Mouse (Mus musculus): ENCODE results near the gene Gm42688. TPM values are rescaled to one million over a fixed set of nuclear protein-coding genes. Genes with fewer than 3 reads are reported as not detected.
A peak's percentile ranks its signal among the peaks of the same experiment; 100 is the strongest.

Gene Gm42688
- polyA plus RNA-seq, 1 experiment from 2014 or later: 3.5 TPM

GRCm38 (mm10) chr6:83078324-83078858 lies 23.0 kb upstream of the Gm42688 start:
- Histone ChIP-seq H3K4me1 (ENCODE audit: control insufficient read depth, insufficient read depth, low read length) (peaks cover 11% of the 10 kb centered on the region), H3K9ac (ENCODE audit: low read depth, low read length) (peak overlapping the region; percentile 87), H3K27me3 (ENCODE audit: control insufficient read depth, insufficient read depth, low read length) (peaks cover 22% of the 10 kb centered on the region), H3K4me3 (ENCODE audit: low read length) (peak overlapping the region; percentile 75), H3K36me3 (ENCODE audit: control insufficient read depth, insufficient read depth, low read length) (peaks cover 18% of the 10 kb centered on the region), H3K9me3 (ENCODE audit: control insufficient read depth, low read length) (no peaks in the 10 kb centered on the region), H3K27ac (ENCODE audit: low read depth, low read length) (peak overlapping the region; percentile 85), H3K4me2 (replicated peaks; ENCODE audit: low read depth, low read length) (peak overlapping the region; percentile 97)
- under 1% methylated on average over 46 of the region's 46 CpGs for WGBS
- peak; percentile 91 for ATAC-seq (ENCODE audit: low FRiP score, low TSS enrichment)

- Histone ChIP-seq H3K27me3 (ENCODE audit: control insufficient read depth, insufficient read depth, low read length) (peaks cover 9% of the 10 kb centered on the region), H3K27ac (ENCODE audit: low read depth, low read length) (no peak overlapping the region), H3K4me2 (replicated peaks; ENCODE audit: low read depth, low read length) (no peak overlapping the region), H3K9ac (ENCODE audit: low read depth, low read length) (0 out of 2 replicates have a peak overlapping the region, but pooled peaks have one; percentile 2), H3K4me1 (ENCODE audit: control insufficient read depth, insufficient read depth, low read length) (peaks cover 23% of the 10 kb centered on the region), H3K4me3 (ENCODE audit: low read length) (no peak overlapping the region), H3K9me3 (ENCODE audit: control insufficient read depth, low read length) (no peaks in the 10 kb centered on the region), H3K36me3 (ENCODE audit: control insufficient read depth, insufficient read depth, low read length) (peaks cover 18% of the 10 kb centered on the region)
- ATAC-seq (ENCODE audit: low FRiP score, low TSS enrichment): no peak
- whole genome bisulfite sequencing: 92% methylated on average over 5 of the region's 5 CpGs
Observed at GRCm38 (mm10) chr6:83080210-83080609, 21.2 kb upstream of the Gm42688 start.

GRCm38 (mm10) chr6:83083497-83083896 lies 17.9 kb upstream of the Gm42688 start:
- no peak for ATAC-seq (ENCODE audit: low FRiP score, low TSS enrichment)
- 13% methylated on average over 5 of the region's 5 CpGs for WGBS
- Histone ChIP-seq H3K27ac (ENCODE audit: low read depth, low read length) (no peak overlapping the region), H3K4me1 (ENCODE audit: control insufficient read depth, insufficient read depth, low read length) (peaks cover 48% of the 10 kb centered on the region), H3K36me3 (ENCODE audit: control insufficient read depth, insufficient read depth, low read length) (peaks cover 18% of the 10 kb centered on the region), H3K9me3 (ENCODE audit: control insufficient read depth, low read length) (no peaks in the 10 kb centered on the region), H3K4me2 (replicated peaks; ENCODE audit: low read depth, low read length) (no peak overlapping the region), H3K27me3 (ENCODE audit: control insufficient read depth, insufficient read depth, low read length) (peaks cover 23% of the 10 kb centered on the region; the same call in 1 of the 2 replicates), H3K9ac (ENCODE audit: low read depth, low read length) (no peak overlapping the region), H3K4me3 (ENCODE audit: low read length) (no peak overlapping the region)

- Histone ChIP-seq H3K27ac (ENCODE audit: low read depth, low read length) (peak overlapping the region; percentile 44; the same call in 1 of the 2 replicates), H3K4me3 (ENCODE audit: low read length) (no peak overlapping the region), H3K9ac (ENCODE audit: low read depth, low read length) (0 out of 2 replicates have a peak overlapping the region, but pooled peaks have one; percentile 1), H3K36me3 (ENCODE audit: control insufficient read depth, insufficient read depth, low read length) (peaks cover 18% of the 10 kb centered on the region), H3K4me2 (replicated peaks; ENCODE audit: low read depth, low read length) (peak overlapping the region; percentile 21), H3K9me3 (ENCODE audit: control insufficient read depth, low read length) (no peaks in the 10 kb centered on the region), H3K4me1 (ENCODE audit: control insufficient read depth, insufficient read depth, low read length) (peaks cover 41% of the 10 kb centered on the region), H3K27me3 (ENCODE audit: control insufficient read depth, insufficient read depth, low read length) (peaks cover 27% of the 10 kb centered on the region; the same call in 1 of the 2 replicates)
- ATAC-seq (ENCODE audit: low FRiP score, low TSS enrichment): peak; percentile 43
- WGBS: 6% methylated on average over 6 of the region's 6 CpGs
Observed at GRCm38 (mm10) chr6:83084477-83084876, 16.9 kb upstream of the Gm42688 start.

- WGBS: 2% methylated on average over 42 of the region's 42 CpGs
- Histone ChIP-seq H3K36me3 (ENCODE audit: control insufficient read depth, insufficient read depth, low read length) (peaks cover 2% of the 10 kb centered on the region; the same call in 1 of the 2 replicates), H3K27me3 (ENCODE audit: control insufficient read depth, insufficient read depth, low read length) (peaks cover 27% of the 10 kb centered on the region; the same call in 1 of the 2 replicates), H3K9me3 (ENCODE audit: control insufficient read depth, low read length) (no peaks in the 10 kb centered on the region), H3K4me1 (ENCODE audit: control insufficient read depth, insufficient read depth, low read length) (peaks cover 37% of the 10 kb centered on the region), H3K4me3 (ENCODE audit: low read length) (peak within 1 kb of the TSS; percentile 33), H3K4me2 (replicated peaks; ENCODE audit: low read depth, low read length) (peak within 1 kb of the TSS; percentile 49), H3K27ac (ENCODE audit: low read depth, low read length) (no peak within 1 kb of the TSS), H3K9ac (ENCODE audit: low read depth, low read length) (peak within 1 kb of the TSS; percentile 45; the same call in 1 of the 2 replicates)
- ATAC-seq (ENCODE audit: low FRiP score, low TSS enrichment): peak; percentile 28; the same call in 1 of the 2 replicates
Observed at GRCm38 (mm10) chr6:83086121-83087035, 15.0 kb upstream of the Gm42688 start, which contains the start of gene Lbx2. Gene Lbx2 (plus strand): TSS chr6:83086367.

- Histone ChIP-seq H3K9ac (ENCODE audit: low read depth, low read length) (peak overlapping the region; percentile 2; the same call in 1 of the 2 replicates), H3K4me1 (ENCODE audit: control insufficient read depth, insufficient read depth, low read length) (peaks cover 37% of the 10 kb centered on the region), H3K9me3 (ENCODE audit: control insufficient read depth, low read length) (no peaks in the 10 kb centered on the region), H3K4me3 (ENCODE audit: low read length) (peak overlapping the region; percentile 33), H3K36me3 (ENCODE audit: control insufficient read depth, insufficient read depth, low read length) (0 out of 2 replicates have a peak, but pooled peaks cover 2% of the 10 kb centered on the region), H3K27ac (ENCODE audit: low read depth, low read length) (no peak overlapping the region), H3K27me3 (ENCODE audit: control insufficient read depth, insufficient read depth, low read length) (peaks cover 27% of the 10 kb centered on the region; the same call in 1 of the 2 replicates), H3K4me2 (replicated peaks; ENCODE audit: low read depth, low read length) (peak overlapping the region; percentile 49)
- no peak for ATAC-seq (ENCODE audit: low FRiP score, low TSS enrichment)
- WGBS: 2% methylated on average over 47 of the region's 47 CpGs
Observed at GRCm38 (mm10) chr6:83087205-83087925, 14.1 kb upstream of the Gm42688 start.

GRCm38 (mm10) chr6:83087926-83088260 lies 13.5 kb upstream of the Gm42688 start:
- no peak overlapping the region for H3K27ac ChIP-seq (ENCODE audit: low read depth, low read length)
- WGBS: 22% methylated on average over 9 of the region's 9 CpGs
- peak overlapping the region; percentile 49 for H3K4me2 ChIP-seq (replicated peaks; ENCODE audit: low read depth, low read length)
- H3K9me3 ChIP-seq (ENCODE audit: control insufficient read depth, low read length): no peaks in the 10 kb centered on the region
- H3K27me3 ChIP-seq (ENCODE audit: control insufficient read depth, insufficient read depth, low read length): peaks cover 27% of the 10 kb centered on the region; the same call in 1 of the 2 replicates
- peak overlapping the region; percentile 33; the same call in 1 of the 2 replicates for H3K4me3 ChIP-seq (ENCODE audit: low read length)
- H3K36me3 ChIP-seq (ENCODE audit: control insufficient read depth, insufficient read depth, low read length): 0 out of 2 replicates have a peak, but pooled peaks cover under 1% of the 10 kb centered on the region
- no peak for ATAC-seq (ENCODE audit: low FRiP score, low TSS enrichment)
- H3K4me1 ChIP-seq (ENCODE audit: control insufficient read depth, insufficient read depth, low read length): peaks cover 41% of the 10 kb centered on the region
- H3K9ac ChIP-seq (ENCODE audit: low read depth, low read length): peak overlapping the region; percentile 2; the same call in 1 of the 2 replicates

- ATAC-seq (ENCODE audit: low FRiP score, low TSS enrichment): no peak
- no peak overlapping the region for H3K4me2 ChIP-seq (replicated peaks; ENCODE audit: low read depth, low read length)
- H3K9me3 ChIP-seq (ENCODE audit: control insufficient read depth, low read length): no peaks in the 10 kb centered on the region; the same call in 1 of the 2 replicates
- H3K4me3 ChIP-seq (ENCODE audit: low read length): no peak overlapping the region
- H3K27ac ChIP-seq (ENCODE audit: low read depth, low read length): no peak overlapping the region
- 35% methylated on average over 6 of the region's 6 CpGs for WGBS
- peaks cover 10% of the 10 kb centered on the region; the same call in 1 of the 2 replicates for H3K4me1 ChIP-seq (ENCODE audit: control insufficient read depth, insufficient read depth, low read length)
- no peak overlapping the region for H3K9ac ChIP-seq (ENCODE audit: low read depth, low read length)
- H3K36me3 ChIP-seq (ENCODE audit: control insufficient read depth, insufficient read depth, low read length): no peaks in the 10 kb centered on the region
- H3K27me3 ChIP-seq (ENCODE audit: control insufficient read depth, insufficient read depth, low read length): peaks cover 12% of the 10 kb centered on the region; the same call in 1 of the 2 replicates
Observed at GRCm38 (mm10) chr6:83092416-83093127, 8.8 kb upstream of the Gm42688 start.
